Mouse (Mus musculus) activated CD4-positive, CD25-positive, alpha-beta regulatory T cell, adult 4 months (primary cell): ENCODE results near the gene Grk5. TPM values are rescaled to one million over a fixed set of nuclear protein-coding genes. Genes with fewer than 3 reads are reported as not detected.

Experiments used
- ATAC-seq: one replicate; pipeline ENCODE4 v1.8.0; 2017
- polyA plus RNA-seq, 2 experiments: library from polyadenylated mRNA; unstranded; fragments of 100-300 nt; shearing (Covaris generic); gene quantifications; one replicate each; pipeline ENCODE4 v1.2.1; 2017

Gene Grk5
- polyA plus RNA-seq, 2 experiments from 2014 or later, result 1.5 to 1.7 TPM

DNA sequence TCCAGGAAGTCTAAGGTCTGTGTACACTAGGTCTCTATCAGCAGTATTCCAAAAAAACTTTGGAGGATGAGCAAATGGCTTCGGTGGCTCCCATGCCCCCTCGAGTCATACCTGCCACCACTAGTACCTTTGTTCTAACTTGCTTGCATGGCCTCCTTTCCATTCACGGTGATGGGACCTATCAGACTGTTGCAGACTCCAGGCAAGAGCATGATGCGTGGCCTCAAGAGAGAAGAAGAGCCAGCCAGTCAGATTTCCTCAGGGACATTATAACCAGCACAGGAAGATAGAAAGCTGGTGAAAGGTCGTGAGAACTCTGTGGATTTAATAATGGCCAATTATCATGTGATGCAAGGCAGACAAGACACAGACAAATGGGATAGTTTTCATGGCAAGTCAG lies 91.8 kb downstream of the Grk5 start:
- no peak for ATAC-seq

DNA sequence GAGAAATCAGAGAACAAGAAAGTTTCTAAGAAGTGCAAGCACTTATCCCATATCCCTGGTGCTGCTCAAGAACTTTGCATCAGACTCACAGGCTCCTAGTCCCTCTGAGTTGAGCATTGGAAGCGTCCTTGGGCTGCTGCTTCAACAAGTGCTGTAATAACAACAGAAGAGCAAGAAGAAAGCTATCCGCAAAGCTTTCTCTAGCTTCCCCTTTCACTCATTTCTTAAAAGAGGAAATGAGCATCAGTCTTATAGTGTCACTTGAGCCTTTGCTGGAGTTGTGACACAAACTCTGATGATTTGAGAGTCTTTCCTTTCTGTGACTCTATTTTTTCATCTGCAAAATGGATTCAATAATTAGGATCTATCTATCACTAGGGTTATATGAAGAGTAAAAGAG lies 92.3 kb downstream of the Grk5 start:
- no peak for ATAC-seq

DNA sequence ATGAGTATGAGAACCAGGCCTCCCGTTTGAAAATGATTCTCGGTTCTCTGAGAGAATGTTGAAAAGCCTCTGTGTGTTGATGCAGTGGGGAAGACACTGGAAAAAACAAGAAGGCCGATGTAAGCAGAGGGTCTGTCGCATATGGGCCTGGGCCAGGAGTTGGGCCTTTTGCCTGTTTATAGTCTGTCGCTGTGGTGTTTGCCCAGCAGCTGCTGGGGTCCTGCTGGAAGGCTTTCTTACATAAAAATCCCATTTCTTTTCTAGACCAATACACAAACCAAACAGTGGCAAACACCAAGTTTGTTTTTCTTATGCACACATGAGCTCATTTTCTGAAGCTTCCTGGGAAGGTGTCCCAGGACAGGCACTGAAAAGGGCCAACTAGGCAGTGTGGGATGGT lies 100.2 kb downstream of the Grk5 start:
- no peak for ATAC-seq

DNA sequence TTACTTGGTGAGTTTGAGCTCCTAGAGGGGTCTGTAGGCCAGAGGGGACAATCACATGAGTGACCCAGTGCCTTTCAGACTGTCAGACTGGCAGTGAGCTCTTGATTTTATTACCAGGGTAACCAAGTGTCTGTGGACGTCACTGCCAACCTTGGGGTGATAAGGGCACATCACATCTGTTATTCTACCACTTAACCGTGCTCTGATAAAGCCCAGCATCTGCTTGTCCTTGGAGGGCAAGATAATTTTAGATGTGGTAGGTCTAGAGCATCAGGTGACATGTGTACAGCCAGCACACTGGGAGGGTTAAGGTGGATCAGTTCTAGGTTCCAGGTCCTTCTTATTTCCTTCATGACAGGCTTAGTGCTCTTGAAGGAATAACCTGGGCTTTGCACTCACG lies 104.7 kb downstream of the Grk5 start:
- no peak for ATAC-seq

DNA sequence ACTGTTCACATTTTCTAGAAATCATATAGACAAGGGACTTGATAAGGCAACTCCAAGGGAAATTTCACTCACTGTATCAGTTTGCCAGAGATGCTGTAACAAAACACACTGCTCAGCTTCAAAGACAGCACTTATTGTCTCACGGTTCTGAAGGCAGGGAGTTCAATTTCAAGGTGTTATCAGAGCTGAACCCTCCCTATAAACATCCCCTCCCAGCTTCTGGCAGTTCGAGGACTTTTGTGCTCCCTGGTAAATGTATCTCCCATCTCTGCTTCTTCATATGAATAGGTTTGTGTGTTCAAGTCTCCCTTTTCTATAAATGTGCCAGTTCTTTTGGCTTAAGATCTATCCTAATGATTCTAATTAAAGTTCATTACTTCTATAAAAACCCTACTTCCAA lies 105.3 kb downstream of the Grk5 start:
- ATAC-seq, result no peak

DNA sequence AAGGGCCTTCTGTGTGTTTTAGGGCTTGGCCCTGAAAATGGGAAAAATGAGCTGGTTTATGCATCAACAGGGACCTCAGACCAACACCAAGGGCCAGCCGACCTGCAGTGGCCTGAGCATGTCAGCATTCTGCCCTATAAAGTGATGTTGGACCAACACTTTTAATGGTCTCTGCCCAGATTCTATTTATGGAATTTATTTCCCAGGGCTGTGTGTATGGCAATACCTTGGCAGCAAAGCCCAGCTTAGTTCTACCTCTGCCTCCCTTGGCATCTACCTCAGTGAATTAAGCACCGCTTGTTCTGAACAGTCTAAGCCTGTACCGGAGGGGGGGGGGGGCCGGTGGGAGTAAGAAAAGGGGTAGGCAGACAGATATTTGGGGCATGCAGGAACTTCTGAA lies 108.2 kb downstream of the Grk5 start:
- ATAC-seq, result no peak

DNA sequence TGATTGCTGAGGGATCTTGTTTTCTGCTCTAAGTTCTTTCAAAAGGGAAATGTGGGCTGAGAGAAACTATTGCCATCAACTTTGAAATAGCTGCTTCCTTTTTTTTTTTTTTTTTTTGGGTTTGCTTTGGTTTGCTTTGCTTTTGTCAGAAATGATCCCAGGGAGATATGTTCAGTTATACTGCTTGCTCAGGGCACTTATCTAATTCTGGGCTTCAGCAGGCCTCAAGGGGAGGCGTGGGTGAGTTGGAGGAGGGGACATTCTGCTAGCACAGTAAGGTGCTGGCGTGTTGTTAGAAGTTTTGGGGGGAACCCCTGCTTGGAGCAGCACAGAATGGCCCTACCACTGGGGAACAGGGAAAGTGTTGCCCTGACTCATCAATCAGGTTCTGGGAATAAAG lies 110.1 kb downstream of the Grk5 start:
- no peak for ATAC-seq

DNA sequence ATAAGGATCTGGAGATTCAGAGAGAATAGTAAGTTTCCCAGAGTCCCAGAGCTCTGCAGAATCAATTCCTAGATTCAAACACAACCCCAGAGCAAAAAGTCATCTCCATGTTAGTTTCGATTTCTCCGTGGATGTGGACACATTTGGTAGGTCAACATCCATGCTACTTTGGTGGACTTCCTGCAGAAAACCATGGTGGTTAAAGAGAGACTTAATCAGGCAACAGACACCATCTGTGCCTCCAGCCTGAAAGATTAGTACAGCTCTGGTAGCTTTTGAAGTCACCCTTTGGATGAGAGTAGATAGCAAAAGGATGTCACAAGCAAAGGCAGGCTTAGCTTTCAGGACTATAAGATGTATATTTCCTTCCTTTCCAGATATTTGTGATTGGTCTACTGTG lies 111.4 kb downstream of the Grk5 start:
- ATAC-seq, result no peak

DNA sequence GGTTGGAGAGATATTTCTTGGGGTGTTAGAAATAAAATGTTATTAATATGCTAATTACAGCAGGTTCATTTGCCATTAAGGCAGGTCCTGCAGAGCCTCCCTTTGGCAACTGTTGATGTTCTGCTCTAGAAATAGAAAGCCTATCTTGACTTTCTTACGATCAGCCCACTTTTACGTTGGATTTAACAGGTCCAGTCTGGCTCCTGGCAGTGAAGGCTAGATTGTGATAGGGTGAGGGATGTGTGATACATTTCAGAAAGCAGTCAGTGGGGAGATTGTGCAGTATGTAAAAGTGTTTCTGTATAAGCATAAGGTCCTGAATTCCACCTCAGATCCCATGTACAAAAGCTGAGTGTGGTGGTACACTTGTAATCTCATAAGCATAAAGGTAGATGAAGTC lies 119.7 kb downstream of the Grk5 start:
- no peak for ATAC-seq

DNA sequence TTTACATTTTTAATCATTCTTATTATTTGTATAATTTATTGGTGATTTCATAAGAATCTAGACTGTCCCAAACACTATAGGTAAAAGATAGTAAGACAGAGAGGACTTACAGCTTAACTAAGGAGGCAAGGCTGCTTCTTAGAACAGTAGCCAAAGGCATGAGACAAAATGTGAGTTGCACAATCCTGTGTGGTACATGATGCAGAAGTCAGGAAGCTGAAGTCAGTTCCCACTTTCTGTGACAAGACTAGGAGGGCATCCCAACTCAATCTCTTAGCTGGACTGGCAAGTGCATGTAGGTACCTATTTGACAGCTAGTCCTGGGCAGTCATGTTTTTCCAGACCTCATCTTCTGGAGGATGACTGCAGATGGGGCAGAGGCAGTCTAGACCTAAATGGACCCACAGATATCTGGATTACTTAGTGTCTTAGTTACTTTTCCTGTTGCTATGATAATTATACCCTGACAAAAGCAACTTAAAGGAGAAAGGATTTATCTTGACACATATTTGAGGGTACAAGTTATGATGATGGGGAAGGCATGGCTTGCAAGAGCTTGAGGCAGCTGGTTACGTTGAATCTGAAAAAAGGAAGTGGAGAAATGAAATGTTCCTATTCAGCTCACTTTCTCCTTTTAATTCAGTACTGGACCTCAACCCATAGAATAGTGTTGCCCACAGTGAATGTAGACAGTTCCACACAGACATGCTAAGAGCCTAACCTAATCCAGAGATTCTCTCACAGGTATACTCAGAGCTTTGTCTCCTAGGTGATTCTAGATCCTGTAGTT lies 128.1 kb downstream of the Grk5 start:
- ATAC-seq, result no peak

DNA sequence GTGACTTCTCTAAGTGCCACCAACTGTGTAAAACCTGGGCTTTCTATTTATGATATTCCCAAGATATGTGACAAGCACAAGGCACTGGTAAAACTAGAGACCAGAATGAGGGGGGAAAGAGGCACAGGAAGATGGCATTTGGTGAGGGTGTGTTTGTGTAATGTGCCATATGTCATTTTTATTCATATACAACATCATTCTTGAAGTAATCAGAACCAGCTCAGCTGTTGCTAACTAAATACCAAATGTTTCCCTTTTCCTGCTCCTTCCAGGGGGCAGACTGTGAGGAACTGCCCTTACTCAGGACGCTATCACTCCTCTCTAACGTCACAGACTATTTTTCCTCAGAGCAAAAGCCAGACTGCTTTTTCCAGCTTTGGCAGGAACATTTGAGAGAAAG lies 132.0 kb downstream of the Grk5 start:
- ATAC-seq, result no peak

DNA sequence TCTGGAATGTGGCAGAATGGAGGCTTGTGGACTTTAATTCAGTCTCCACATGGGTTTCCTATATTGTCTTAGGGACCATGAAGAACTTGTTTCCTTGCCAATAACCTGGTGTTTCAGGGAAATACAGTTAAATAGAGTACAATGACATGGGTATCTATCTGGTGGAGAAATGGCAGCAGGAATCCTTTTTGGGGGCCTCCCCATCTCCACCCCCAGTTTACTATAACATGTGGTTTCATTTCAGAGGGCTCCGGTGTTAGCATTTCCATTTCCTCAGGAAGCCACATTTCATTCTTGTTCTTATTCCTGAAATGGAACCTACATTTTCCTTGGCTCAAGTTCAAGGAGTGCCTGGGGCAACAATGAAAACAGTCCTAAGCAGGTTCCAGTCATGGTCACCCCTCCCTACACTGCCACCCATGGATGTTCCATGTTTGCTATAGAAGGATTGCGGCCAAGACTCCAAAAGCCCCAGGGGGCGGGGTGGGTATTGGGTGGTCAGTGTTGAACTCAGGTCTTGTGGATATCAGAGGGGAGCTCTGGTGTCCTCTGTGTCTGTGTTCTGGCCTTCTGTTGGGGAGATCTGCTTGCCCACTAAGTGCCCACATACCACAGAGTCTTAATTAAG lies 132.5 kb downstream of the Grk5 start:
- no peak for ATAC-seq

DNA sequence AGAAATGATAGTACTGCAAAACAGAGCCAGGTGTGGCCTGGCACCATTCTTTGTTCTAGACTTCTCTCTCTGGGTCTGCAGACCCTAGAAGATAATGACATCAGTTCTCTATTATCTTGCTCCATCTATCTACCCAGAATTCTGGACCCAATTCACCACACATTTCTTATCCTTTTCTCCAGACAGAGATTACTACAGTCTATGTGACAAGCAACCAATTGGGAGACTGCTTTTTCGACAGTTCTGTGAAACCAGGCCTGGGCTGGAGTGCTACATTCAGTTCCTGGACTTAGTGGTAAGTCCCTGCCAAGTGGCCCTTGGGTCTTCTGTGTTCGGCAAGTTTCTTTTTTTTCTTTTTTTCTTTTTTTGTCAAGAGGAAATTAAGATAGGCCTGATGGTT lies 142.0 kb downstream of the Grk5 start:
- no peak for ATAC-seq

DNA sequence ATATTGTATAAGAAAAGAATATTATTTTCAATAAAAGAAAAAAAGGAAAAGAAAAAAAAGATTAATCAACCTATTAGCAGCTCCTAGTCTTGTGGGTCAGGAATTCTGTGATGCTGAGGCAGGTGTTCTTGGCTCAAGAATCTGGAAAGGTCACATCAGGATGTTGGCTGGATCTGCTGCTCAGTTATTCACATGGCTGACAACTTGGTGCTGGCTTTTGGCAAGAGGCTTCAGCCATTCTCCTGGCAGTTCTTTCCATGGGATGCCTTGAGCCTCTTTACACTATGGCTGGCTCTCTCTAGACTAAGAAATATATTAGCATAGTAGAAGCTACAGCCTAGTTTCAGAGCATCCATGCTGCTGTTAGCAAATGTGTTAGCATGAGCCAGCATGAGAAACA lies 149.6 kb downstream of the Grk5 start:
- no peak for ATAC-seq

DNA sequence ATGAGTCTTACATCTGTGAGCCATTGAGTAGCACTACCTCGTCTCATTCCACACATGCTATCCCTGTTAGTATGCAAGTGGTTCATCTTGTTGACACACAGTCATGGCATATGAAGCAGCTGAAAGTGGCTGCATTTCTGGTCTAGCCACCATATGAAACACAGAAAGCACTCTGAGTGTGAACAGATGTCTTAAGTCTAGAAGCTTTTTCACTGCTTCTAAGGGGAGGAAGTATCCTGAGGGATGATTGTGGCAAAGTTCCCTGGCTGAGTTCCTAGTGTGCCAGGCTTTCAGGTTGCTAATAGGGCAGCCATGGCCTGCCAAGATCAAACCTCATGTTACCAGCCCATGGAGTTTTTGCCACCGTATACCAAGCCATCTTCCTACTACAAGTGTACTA lies 159.1 kb downstream of the Grk5 start:
- no peak for ATAC-seq

DNA sequence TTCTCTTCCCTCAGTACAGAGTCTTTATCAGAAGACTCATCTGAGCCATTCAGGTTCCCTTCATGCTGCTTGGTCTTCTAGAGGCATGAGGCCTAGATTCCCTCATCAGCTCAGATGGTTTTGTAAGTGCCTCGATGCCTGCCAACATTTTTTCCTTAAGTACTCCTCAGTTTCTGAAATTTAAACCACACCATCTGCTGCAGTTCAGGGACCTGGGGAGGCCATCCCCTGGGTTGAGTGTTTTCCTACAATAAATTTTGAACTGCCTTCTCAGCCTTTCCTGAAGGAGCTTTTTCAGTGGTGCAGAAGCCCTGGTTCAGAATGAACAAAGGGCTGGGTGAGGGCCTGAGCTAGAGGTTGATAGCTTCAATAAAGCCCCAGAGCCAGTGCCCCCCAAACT lies 159.9 kb downstream of the Grk5 start:
- ATAC-seq, result no peak

DNA sequence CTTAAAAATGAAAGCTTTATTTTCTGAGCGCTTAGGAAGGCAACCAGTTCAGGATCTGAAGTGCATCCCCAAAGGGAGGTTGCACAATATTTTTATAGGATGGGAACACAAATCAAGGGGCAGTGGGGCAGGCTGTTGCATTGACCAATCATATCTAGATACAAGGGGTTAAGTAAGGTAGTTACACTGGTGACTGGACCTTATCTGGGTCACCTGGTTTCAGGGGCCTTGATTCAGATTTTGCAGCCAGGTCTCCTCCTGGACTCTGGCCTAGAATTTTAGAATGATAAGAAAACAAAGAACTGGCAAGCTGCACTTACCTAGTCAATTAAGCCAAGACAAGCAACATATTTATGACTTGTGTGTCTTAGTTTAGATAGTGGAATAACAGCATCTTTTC lies 161.6 kb downstream of the Grk5 start:
- no peak for ATAC-seq

DNA sequence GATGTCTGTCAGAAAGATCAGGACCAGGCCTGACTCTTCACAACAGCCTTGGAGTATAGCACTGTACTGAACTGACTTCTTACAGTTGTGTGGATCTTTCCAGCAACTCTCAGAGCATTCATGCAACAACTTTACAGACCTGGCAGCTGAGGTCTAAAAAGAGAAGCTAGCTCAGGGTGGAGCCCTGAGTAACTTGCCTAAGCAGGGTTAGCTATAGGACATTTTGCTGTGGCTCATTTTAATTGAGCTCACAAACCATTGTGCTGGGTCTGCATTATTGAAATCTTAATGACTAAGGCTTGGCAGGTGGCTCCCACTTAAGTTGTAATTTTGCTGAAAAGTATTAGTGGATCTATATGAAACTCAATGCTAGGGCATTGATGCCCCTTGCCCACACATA lies 162.5 kb downstream of the Grk5 start:
- ATAC-seq, result no peak

DNA sequence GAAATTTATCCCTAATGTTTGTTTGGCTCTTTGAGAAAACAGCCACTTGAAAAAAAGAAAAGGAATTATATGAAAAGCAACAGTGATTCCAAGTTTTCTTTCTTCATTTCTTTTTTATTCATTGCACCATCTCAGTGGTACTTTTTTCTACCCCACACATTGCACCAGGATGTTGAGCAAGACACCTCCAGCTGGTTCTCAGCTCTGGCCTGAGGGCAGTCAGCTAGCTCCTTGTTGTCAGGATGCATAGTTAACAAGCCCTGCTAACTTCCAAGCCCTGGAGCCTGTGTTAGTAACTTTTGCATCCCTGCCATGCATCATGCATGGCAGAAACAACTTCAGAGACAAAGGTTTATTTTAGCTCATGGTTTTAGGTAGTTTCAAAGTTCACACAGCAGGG lies 163.2 kb downstream of the Grk5 start:
- ATAC-seq, result no peak

DNA sequence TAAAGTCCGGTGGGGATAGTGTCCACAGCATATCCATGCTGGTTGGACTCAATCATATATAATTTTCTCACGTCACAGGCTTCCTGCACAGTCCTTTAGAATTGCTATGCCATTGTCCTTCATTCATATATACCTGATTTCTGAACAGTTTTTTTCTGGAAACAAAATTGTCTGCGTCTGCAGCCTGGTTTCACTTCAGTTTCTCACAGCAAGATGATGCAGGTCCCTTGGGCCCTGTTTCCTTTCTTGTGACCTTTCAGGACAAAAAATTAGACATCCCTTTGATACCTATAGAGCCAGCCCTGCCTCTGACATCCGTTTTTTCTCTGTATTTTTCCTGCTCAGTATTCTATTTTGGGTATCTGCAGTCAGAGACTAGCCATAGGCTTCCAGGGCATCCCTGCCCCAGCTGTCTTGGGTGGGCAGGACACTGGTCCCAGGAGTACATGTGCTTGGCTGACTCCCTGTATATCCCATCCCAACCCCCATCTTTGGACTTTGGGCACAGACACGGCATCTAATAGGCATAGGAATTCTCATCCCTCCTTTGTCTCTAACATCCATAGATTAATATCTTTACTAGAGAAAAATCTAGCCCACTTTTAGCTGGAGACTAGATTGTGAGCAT lies 167.3 kb downstream of the Grk5 start:
- no peak for ATAC-seq

DNA sequence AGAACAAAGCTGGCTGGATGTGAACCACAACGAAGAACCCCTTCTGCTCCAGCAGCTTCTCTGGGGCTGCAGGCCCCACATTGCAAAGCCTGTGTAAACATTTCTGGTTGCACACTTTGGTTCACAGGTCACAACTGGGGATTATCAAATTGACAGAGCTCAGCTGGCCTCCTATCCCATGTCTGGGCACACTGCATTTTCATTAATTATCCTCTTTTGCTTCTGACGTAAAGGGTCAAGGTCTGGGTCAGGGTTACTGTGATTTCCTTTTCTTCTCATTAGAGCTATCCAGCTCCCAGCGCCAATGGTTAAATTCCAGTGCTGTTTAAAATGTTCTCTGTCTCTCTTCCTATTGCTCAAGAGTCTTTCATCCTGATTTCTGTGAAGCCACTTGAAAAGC lies 168.0 kb downstream of the Grk5 start:
- ATAC-seq, result no peak

DNA sequence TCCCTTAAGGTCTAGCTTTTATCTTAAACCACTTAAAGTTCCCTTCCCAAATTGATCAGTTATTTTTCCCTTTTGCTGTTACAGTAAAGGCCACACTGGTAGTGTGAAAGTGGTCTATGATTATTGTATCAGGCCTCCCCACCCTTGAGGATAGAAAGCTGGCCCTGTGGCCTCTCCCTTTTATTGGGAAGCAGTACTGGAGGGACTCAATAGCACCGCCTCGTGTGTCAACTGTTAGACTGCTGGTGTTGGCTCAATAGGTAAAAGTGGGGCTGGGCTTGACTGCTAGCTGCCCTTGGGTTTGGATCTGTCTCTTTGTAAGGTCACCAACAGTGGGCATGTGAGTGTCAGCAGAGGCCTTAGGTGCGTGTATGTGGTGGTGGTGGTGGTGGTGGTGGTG lies 174.8 kb downstream of the Grk5 start:
- no peak for ATAC-seq

DNA sequence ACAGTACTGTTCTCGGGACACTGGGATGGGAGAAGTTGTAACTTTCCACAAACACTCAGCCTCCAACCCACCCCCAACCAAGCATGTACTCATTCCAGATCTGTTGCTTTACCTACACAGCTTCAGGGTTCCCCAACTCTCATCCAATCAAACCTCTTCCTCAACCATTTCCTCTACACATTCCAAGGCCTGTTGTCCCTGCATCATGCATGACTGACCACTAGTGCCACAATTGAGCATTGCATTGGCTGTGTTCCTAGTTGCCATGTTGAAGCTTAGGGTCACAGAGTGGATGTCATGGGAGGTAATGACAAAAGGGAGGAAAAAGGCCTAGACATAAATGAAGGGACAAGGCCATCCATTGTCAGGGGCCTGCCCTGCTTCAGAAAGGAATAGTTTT lies 175.5 kb downstream of the Grk5 start:
- no peak for ATAC-seq

DNA sequence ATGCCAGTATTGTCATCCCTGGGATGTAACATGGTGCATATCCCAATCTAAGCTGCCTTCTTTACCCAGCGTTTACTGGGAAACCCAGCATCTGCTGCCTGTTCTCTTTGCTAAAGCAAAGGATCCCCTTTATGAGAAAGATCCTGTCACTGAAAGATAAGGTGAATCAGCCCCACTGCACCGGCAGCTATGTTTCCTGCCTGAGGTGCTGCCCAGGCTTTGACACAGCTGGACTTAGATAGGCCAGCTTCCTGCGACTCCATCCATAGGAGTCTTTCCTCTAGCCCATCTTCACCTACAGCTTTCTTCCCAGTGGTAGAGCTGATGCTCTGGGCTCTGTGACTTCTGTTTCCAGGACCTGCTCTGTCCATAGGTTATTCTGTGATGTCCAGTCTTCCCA lies 189.1 kb downstream of the Grk5 start:
- no peak for ATAC-seq
